Mouse (Mus musculus) MEL (cell line): Measurements from ENCODE around the gene Lmf2.

ENCODE experiments used
- CTCF ChIP-seq, 3 experiments: IDR thresholded peaks in 2 of 3; conservative IDR thresholded peaks in 1 of 3; 2 replicates each; pipeline ENCODE4 v1.5.1; 2011 to 2012; ENCODE audit warnings: low read length in 3 of 3, low read depth in 2 of 3, mild to moderate bottlenecking in 2 of 3, improper control_type of control experiment in 1 of 3, inconsistent platforms in 1 of 3, mixed read lengths in 1 of 3, moderate library complexity in 1 of 3; ENCODE audit not compliant: control insufficient read depth in 1 of 3, insufficient read depth in 1 of 3, poor library complexity in 1 of 3, severe bottlenecking in 1 of 3
- HCFC1 ChIP-seq: IDR thresholded peaks from 2 replicates; pipeline ENCODE4 v1.6.1; 2012; ENCODE audit warnings: low read depth, mild to moderate bottlenecking, inconsistent platforms, low read length, improper control_type of control experiment, moderate library complexity
- KAT2A ChIP-seq: conservative IDR thresholded peaks from 2 replicates; pipeline ENCODE4 v1.6.1; 2012; ENCODE audit warnings: low read depth, low read length, improper control_type of control experiment, inconsistent platforms
- MAZ ChIP-seq: IDR thresholded peaks from 2 replicates; pipeline ENCODE4 v1.6.1; 2012; ENCODE audit warnings: low read depth, mild to moderate bottlenecking, inconsistent platforms, low read length, improper control_type of control experiment
- NRF1 ChIP-seq: IDR thresholded peaks from 2 replicates; pipeline ENCODE4 v1.6.1; 2014; ENCODE audit warnings: low read depth, mild to moderate bottlenecking, inconsistent platforms, low read length, improper control_type of control experiment, moderate library complexity; ENCODE audit not compliant: poor library complexity, insufficient read depth, severe bottlenecking
- POLR2A ChIP-seq, 2 experiments: IDR thresholded peaks; 2 replicates each; pipeline ENCODE4 v1.6.1; 2011 to 2012; ENCODE audit warnings: low read length in 2 of 2, mild to moderate bottlenecking in 2 of 2, control low read depth in 1 of 2, improper control_type of control experiment in 1 of 2, low read depth in 1 of 2, moderate library complexity in 1 of 2; ENCODE audit not compliant: control insufficient read depth in 1 of 2, insufficient read depth in 1 of 2, poor library complexity in 1 of 2
- POLR2AphosphoS2 ChIP-seq: IDR thresholded peaks from 2 replicates; pipeline ENCODE4 v1.6.1; 2011; ENCODE audit warnings: low read length, improper control_type of control experiment
- RAD21 ChIP-seq: IDR thresholded peaks from 2 replicates; pipeline ENCODE4 v1.6.1; 2011; ENCODE audit warnings: mild to moderate bottlenecking, low read depth, low read length, improper control_type of control experiment
- SIN3A ChIP-seq: IDR thresholded peaks from 2 replicates; pipeline ENCODE4 v1.6.1; 2012; ENCODE audit warnings: low read length, improper control_type of control experiment, inconsistent platforms

DNA sequence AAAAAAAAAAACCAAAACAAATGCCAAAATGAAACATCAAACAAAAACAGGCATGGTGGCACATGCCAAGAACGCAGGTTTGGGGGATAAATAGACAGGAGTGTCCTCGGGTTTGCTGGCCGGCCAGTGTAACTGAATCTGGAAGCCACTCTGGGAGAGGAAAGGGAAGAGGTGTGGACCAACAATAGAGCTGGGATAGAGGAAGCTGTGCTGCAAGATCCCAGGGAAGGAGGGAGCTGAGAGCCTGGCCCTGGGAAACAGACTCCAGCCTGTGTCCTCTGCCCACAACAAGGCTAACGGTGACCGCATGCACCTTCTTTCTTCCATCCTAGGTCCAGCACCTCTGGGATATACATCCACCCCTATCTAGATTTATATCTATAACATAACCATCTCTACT lies 5.0 kb downstream of the Lmf2 start:
- TF ChIP-seq CTCF (IDR thresholded peaks at IDR 0.05 in 2 of 3, conservative IDR thresholded peaks at IDR 0.05 in 1 of 3; ENCODE audit: control insufficient read depth in 1 of 3, insufficient read depth in 1 of 3, low read depth in 2 of 3, low read length in 3 of 3, poor library complexity in 1 of 3, severe bottlenecking in 1 of 3) (no peak), NRF1 (no peak), POLR2A (IDR thresholded peaks at IDR 0.05; ENCODE audit: control insufficient read depth in 1 of 2, insufficient read depth in 1 of 2, low read depth in 1 of 2, low read length in 2 of 2, poor library complexity in 1 of 2) (no peak), MAZ (no peak), KAT2A (no peak), SIN3A (no peak), HCFC1 (no peak), POLR2AphosphoS2 (no peak), RAD21 (no peak)
